Mouse (Mus musculus) gastrocnemius, postnatal 4 days (tissue): ENCODE data around the gene Epb41l3. TPM values are rescaled to one million over a fixed set of nuclear protein-coding genes. Genes with fewer than 3 reads are reported as not detected.

Experiments used
- DNase-seq, 2 experiments: peaks; one replicate each; pipeline ENCODE4 v3.0.0; 2021 to 2022; ENCODE audit warnings: low spot score in 2 of 2, mixed read lengths in 2 of 2
- total RNA-seq, 2 experiments: library from RNA; stranded (reverse); gene quantifications; 2 replicates each; pipeline ENCODE4 v1.2.3; 2021

The Epb41l3 gene
- total RNA-seq, 2 experiments from 2014 or later = 51.6 to 65.5 TPM

- no peak for DNase-seq
These were observed 105.5 kb downstream of the Epb41l3 start for GRCm38 (mm10) chr17:69180905-69181559.

DNA sequence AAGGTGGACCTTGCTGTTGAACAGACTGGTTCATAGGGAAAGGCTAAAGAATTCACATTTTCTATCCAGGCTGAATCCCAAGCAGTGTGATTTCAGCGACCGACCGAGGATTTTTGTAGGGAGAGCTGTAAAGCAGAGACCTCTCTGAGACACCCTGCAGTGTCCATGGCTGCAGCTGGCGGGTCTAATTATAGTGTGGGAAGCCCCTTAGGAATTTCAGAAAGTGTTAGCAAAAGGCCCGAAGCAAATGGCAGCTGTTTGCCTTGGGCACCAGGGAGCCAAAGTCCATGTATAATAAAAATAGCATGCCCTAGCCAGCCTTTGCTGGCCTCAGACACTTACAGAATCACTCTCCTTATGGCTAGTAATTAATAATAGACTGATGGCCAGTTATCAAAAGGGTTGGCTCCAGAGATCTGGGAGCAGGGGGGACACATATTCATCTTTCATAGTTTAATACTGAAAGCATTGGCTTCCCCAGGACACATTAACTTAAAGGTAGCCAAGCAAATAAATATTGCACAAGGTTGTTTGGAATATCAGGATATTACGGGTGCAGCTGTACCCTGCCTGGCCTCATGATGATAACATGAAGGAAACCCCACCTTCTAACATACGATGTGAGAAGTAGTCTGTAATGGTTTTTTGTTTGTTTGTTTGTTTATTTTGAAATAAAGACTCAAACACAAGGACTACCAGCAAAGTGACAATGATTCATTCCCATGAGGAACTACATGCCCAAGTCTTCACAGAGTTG lies 106.3 kb downstream of the Epb41l3 start:
- DNase-seq = peak in 1 of 2 experiments; percentile 39

DNA sequence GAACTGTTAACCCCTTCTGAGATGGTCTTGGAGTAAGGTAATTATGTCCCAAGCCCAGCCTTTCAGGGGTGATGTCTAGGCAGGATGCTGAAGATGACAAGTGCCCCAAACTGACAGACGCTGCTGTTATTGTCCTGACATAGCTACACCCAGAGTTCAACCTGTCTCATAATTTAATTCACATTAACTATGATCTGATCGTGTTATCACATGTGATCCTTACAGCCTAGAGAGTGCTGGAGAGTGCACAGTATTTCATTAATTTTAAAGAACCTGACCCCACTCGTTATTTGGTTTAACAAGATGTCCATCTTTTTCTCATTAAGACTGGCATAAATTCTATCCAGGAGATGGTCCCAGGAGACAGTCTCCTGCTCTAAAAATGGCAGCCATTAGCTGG lies 112.3 kb downstream of the Epb41l3 start:
- no peak for DNase-seq

GRCm38 (mm10) chr17:69192863-69193493 lies 117.5 kb downstream of the Epb41l3 start:
- no peak for DNase-seq

DNA sequence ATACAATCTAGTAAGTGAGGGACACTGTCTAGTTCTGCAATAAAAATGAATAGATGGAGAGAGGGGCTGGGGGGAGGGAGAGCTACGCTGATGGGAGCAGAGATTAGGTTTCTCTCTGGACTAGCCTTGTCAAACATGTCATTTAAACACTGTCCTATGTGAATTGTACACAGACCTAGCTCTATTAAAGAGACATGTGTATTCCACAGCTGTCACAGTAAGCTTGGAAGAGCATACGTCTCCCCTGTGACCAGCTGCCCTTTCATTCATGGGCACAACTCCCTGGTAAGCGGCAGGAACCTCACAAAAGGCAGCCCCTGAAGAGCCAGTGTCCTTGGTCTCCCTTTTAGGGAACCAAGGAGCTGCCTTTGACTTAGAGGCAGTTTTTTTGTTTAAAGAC lies 119.1 kb downstream of the Epb41l3 start:
- no peak for DNase-seq

- no peak for DNase-seq
These were observed 120.3 kb downstream of the Epb41l3 start for GRCm38 (mm10) chr17:69195758-69196157.

- DNase-seq = no peak
These were observed 121.2 kb downstream of the Epb41l3 start for GRCm38 (mm10) chr17:69196656-69197055.

GRCm38 (mm10) chr17:69198805-69199204 lies 123.3 kb downstream of the Epb41l3 start:
- no peak for DNase-seq

- DNase-seq = no peak
These were observed 124.3 kb downstream of the Epb41l3 start for GRCm38 (mm10) chr17:69199827-69200226.

- DNase-seq = no peak
These were observed 125.5 kb downstream of the Epb41l3 start for GRCm38 (mm10) chr17:69200936-69201335.

GRCm38 (mm10) chr17:69205282-69205999 lies 130.0 kb downstream of the Epb41l3 start:
- no peak for DNase-seq

- DNase-seq = no peak
These were observed 132.3 kb downstream of the Epb41l3 start for GRCm38 (mm10) chr17:69207562-69208312.

- no peak for DNase-seq
These were observed 135.6 kb downstream of the Epb41l3 start for GRCm38 (mm10) chr17:69211065-69211464.

GRCm38 (mm10) chr17:69216120-69216519 lies 140.6 kb downstream of the Epb41l3 start:
- DNase-seq = no peak

GRCm38 (mm10) chr17:69220849-69221248 lies 145.4 kb downstream of the Epb41l3 start:
- DNase-seq = no peak

DNA sequence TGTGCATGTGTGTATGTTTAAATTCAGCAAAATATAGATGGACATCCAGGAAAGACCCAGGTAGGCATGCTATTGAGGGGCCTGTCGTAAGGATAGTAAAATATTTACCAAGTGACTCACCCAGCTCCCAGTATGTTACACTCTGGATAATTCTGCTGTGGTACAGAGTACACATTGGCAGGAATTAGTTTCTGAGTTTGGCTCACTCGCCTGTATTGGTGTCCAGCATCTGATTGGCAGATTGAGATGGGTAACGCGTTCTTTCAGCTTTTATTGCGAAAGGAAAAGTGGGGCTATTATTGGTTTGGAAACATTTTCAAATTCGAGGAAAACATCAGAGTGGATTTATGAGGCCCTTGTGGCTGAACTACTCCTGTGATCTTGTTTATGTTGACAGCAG lies 145.9 kb downstream of the Epb41l3 start:
- no peak for DNase-seq

DNA sequence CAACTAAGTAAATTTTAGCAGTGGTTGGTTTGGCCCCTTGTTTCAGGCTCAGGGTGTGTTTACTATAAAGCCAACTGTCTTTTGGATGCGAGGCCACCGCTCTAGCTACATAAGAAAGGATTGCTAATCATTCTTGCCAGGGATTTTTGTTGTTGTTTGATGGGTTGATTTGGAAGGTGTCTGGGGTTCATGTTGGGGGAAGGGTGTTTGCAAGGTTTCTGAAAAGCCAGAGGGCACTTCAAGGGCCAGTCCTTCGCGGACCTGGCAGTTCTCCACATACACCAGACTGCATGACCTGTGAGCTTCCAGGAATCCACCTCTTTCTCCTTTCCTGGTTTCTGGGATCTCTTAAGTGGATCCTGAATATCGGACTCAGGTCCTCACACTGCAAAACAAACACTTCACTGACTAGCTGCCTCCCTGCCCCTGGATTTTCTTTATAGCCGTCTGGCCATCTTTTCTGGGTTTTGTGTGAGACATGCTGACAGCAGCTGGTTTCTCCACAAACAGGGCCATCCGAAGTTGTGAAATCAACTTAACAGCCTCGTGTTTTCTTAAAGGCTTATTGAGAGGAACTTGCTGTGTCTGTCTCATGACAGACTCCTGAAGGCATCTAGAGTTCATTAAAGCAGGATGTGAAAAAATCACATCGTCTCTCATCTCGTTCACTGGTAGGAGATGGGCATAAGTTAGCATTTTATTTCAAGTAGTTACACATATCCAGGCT lies 146.6 kb downstream of the Epb41l3 start:
- no peak for DNase-seq

- no peak for DNase-seq
These were observed 150.5 kb downstream of the Epb41l3 start for GRCm38 (mm10) chr17:69225996-69226395.

DNA sequence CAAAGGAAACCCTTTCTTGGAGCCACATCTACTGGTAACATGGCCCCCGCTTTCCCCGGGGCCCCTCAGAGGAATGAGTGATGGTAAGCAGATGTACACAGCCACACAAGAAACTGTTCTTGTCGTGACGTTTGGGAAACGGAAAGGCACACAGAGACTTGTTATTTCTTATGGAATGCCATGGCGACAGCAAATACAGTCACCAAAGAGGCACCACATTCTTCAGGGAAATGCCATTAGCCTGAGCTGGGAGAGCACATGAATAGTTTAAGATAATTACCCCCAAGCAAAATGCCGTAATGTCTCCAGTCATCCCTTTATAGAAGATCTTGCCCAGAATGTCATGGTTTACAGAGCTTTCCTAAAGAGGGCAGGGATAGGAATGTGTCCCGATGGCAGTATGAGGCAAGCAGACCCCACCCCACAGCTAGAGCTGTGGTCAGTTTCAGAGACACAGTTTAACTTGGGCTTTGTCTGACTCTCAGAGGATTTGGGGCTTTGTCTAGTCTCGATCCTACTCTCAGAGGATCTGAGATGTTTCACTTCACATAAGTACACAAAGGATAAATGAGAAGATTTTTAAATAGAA lies 152.0 kb downstream of the Epb41l3 start:
- no peak for DNase-seq

- no peak for DNase-seq
These were observed 154.0 kb downstream of the Epb41l3 start for GRCm38 (mm10) chr17:69229451-69229850.
